Mouse (Mus musculus) liver, adult (tissue): Measurements from ENCODE around the gene Hepacam2.

Experiments used
- GATA4 ChIP-seq: IDR thresholded peaks from 2 replicates; pipeline ENCODE4 v1.6.1; 2014; ENCODE audit warnings: mild to moderate bottlenecking, low read length; ENCODE audit not compliant: insufficient replicate concordance

The Hepacam2 gene

GRCm38 (mm10) chr6:3498162-3498848 lies at the start of gene Hepacam2, which contains the start of gene Vps50:
Hepacam2 (minus strand) TSS chr6:3498298.
Vps50 (plus strand) TSS chr6:3498382.
- TF ChIP-seq GATA4: no peak

- no peak for TF ChIP-seq GATA4
Observed at GRCm38 (mm10) chr6:3544970-3545369, 46.9 kb upstream of the Hepacam2 start.

- TF ChIP-seq GATA4: no peak
Observed at GRCm38 (mm10) chr6:3543862-3544261, 45.8 kb upstream of the Hepacam2 start.

- no peak for TF ChIP-seq GATA4
Observed at GRCm38 (mm10) chr6:3539470-3539869, 41.4 kb upstream of the Hepacam2 start.

- TF ChIP-seq GATA4: no peak
Observed at GRCm38 (mm10) chr6:3536048-3536447, 38.0 kb upstream of the Hepacam2 start.

- TF ChIP-seq GATA4: no peak
Observed at GRCm38 (mm10) chr6:3531445-3531844, 33.3 kb upstream of the Hepacam2 start.

GRCm38 (mm10) chr6:3528198-3528597 lies 30.1 kb upstream of the Hepacam2 start:
- no peak for TF ChIP-seq GATA4

- no peak for TF ChIP-seq GATA4
Observed at GRCm38 (mm10) chr6:3512611-3513010, 14.5 kb upstream of the Hepacam2 start.

- TF ChIP-seq GATA4: no peak
Observed at GRCm38 (mm10) chr6:3511612-3512011, 13.5 kb upstream of the Hepacam2 start.

GRCm38 (mm10) chr6:3511116-3511515 lies 13.0 kb upstream of the Hepacam2 start:
- no peak for TF ChIP-seq GATA4

GRCm38 (mm10) chr6:3509782-3510181 lies 11.7 kb upstream of the Hepacam2 start:
- no peak for TF ChIP-seq GATA4

GRCm38 (mm10) chr6:3507078-3507477 lies 9.0 kb upstream of the Hepacam2 start:
- no peak for TF ChIP-seq GATA4

GRCm38 (mm10) chr6:3505289-3505688 lies 7.2 kb upstream of the Hepacam2 start:
- TF ChIP-seq GATA4: no peak

- TF ChIP-seq GATA4: no peak
Observed at GRCm38 (mm10) chr6:3500286-3500685, 2.2 kb upstream of the Hepacam2 start.

GRCm38 (mm10) chr6:3496210-3496609 lies 1.9 kb downstream of the Hepacam2 start:
- no peak for TF ChIP-seq GATA4

- no peak for TF ChIP-seq GATA4
Observed at GRCm38 (mm10) chr6:3494285-3494684, 3.8 kb downstream of the Hepacam2 start.

- no peak for TF ChIP-seq GATA4
Observed at GRCm38 (mm10) chr6:3487355-3487754, 10.7 kb downstream of the Hepacam2 start.

GRCm38 (mm10) chr6:3485133-3485532 lies 13.0 kb downstream of the Hepacam2 start:
- TF ChIP-seq GATA4: no peak

- TF ChIP-seq GATA4: no peak
Observed at GRCm38 (mm10) chr6:3481705-3482104, 16.4 kb downstream of the Hepacam2 start.
